ENCODE assay signal across 28 mouse cellular contexts in the genomic region with DNA sequence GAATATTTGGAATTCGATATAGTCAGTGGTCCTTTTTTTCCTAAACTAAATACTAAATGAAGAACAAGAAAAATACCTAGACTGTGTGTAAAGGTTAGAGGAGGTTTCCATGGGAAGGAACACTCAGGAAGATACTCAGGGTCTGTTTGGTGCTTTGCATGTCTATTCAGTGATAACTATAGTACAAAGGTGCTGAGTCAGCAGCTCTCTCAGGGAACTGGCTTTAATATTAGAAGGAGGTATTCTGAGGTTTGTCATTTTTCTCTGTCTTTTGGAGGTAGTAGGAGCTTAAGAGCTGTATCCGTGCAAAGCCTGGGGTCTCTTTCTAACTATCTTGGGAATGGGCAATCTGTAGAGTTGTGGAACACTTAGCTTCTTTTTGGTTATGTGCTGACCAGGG.
"Had no signal": no experiment of that assay in that cellular context is flagged by ENCODE, and none has a peak within 500 bp of the region (broad histone marks: within the 10 kb centered on the region; RNA-seq: fewer than 3 reads in every experiment).

No protein-coding gene starts in this region.

- H3K36me3 ChIP-seq: limb, embryonic 10.5 days; limb, embryonic 12.5 days; limb, embryonic 13.5 days; limb, embryonic 15.5 days; liver, embryonic 12.5 days; liver, embryonic 13.5 days; liver, embryonic 15.5 days; lung, embryonic 15.5 days; midbrain, embryonic 10.5 days; midbrain, embryonic 12.5 days; midbrain, embryonic 13.5 days; midbrain, embryonic 15.5 days had no signal

- H3K4me3 ChIP-seq: limb, embryonic 10.5 days; limb, embryonic 12.5 days; limb, embryonic 13.5 days; limb, embryonic 15.5 days; liver, embryonic 12.5 days; liver, embryonic 13.5 days; liver, embryonic 15.5 days; lung, embryonic 15.5 days; megakaryocyte, embryonic 14.5 days; midbrain, embryonic 10.5 days; midbrain, embryonic 12.5 days; midbrain, embryonic 13.5 days; midbrain, embryonic 15.5 days; myocyte had no signal

- H3K4me1 ChIP-seq: limb, embryonic 10.5 days; limb, embryonic 12.5 days; limb, embryonic 13.5 days; limb, embryonic 15.5 days; liver, embryonic 12.5 days; liver, embryonic 13.5 days; liver, embryonic 15.5 days; lung, embryonic 15.5 days; megakaryocyte, embryonic 14.5 days; midbrain, embryonic 10.5 days; midbrain, embryonic 12.5 days; midbrain, embryonic 13.5 days; midbrain, embryonic 15.5 days had no signal

- H3K27ac ChIP-seq: limb, embryonic 10.5 days; limb, embryonic 12.5 days; limb, embryonic 13.5 days; limb, embryonic 15.5 days; liver, embryonic 12.5 days; liver, embryonic 13.5 days; liver, embryonic 14.5 days; liver, embryonic 15.5 days; lung, embryonic 15.5 days; macrophage; midbrain, embryonic 10.5 days; midbrain, embryonic 12.5 days; midbrain, embryonic 13.5 days; midbrain, embryonic 15.5 days had no signal

- H3K9me3 ChIP-seq: limb, embryonic 10.5 days; limb, embryonic 12.5 days; limb, embryonic 13.5 days; limb, embryonic 15.5 days; liver, embryonic 12.5 days; liver, embryonic 13.5 days; liver, embryonic 15.5 days; lung, embryonic 15.5 days; megakaryocyte, embryonic 14.5 days; midbrain, embryonic 10.5 days; midbrain, embryonic 12.5 days; midbrain, embryonic 13.5 days; midbrain, embryonic 15.5 days had no signal

- H3K9ac ChIP-seq: limb, embryonic 12.5 days; limb, embryonic 13.5 days; limb, embryonic 15.5 days; liver, embryonic 12.5 days; liver, embryonic 13.5 days; liver, embryonic 14.5 days; liver, embryonic 15.5 days; liver, postnatal 0 days; lung, embryonic 14.5 days; lung, embryonic 15.5 days; midbrain, embryonic 12.5 days; midbrain, embryonic 13.5 days; midbrain, embryonic 15.5 days had no signal

- H3K4me2 ChIP-seq: limb, embryonic 12.5 days; limb, embryonic 13.5 days; limb, embryonic 15.5 days; liver, embryonic 11.5 days; liver, embryonic 12.5 days; liver, embryonic 13.5 days; liver, embryonic 15.5 days; lung, embryonic 14.5 days; lung, embryonic 15.5 days; midbrain, embryonic 11.5 days; midbrain, embryonic 12.5 days; midbrain, embryonic 13.5 days; midbrain, embryonic 15.5 days had no signal

- DNase-seq: left cerebral cortex, postnatal 4 days; liver; liver, embryonic 13.5 days; liver, postnatal 0 days; lung, adult 18-20 months; lung, adult 2 months; lung, embryonic 14.5 days; lung, postnatal 10 days; lung, postnatal 14 days; lung, postnatal 36 days; midbrain, embryonic 14.5 days had no signal

- H3K27me3 ChIP-seq: limb, embryonic 12.5 days; limb, embryonic 13.5 days; limb, embryonic 15.5 days; liver, embryonic 12.5 days; liver, embryonic 13.5 days; liver, embryonic 15.5 days; lung, embryonic 15.5 days; megakaryocyte, embryonic 14.5 days; midbrain, embryonic 12.5 days; midbrain, embryonic 13.5 days; midbrain, embryonic 15.5 days had no signal
